Mouse (Mus musculus) bone marrow macrophage, adult 2 months (primary cell): Measurements from ENCODE around the gene Cdcp2.

Experiments
- CTCF ChIP-seq: IDR thresholded peaks from 2 replicates; pipeline ENCODE4 v1.5.1; 2012; ENCODE audit warnings: low read depth, mild to moderate bottlenecking, low read length, moderate library complexity
- POLR2A ChIP-seq: IDR thresholded peaks from 2 replicates; pipeline ENCODE4 v1.6.1; 2012; ENCODE audit warnings: mild to moderate bottlenecking, low read depth, low read length, borderline replicate concordance

- TF ChIP-seq CTCF, result no peak
- TF ChIP-seq POLR2A, result no peak
Measured at GRCm38 (mm10) chr4:107084343-107084742, 12.3 kb upstream of the Cdcp2 start.
